Mouse (Mus musculus): ENCODE data around the gene Fzd7.

Gene Fzd7

GRCm38 (mm10) chr1:59503659-59504301, 21.6 kb downstream of the Fzd7 start:
- H3K27me3 ChIP-seq (ENCODE audit: control insufficient read depth, insufficient read depth, low read length, poor library complexity, severe bottlenecking): no peaks in the 10 kb centered on the region
- no peaks in the 10 kb centered on the region for H3K36me3 ChIP-seq (ENCODE audit: control insufficient read depth, insufficient read depth, low read length, poor library complexity, severe bottlenecking)
- DNase-seq (ENCODE audit: low read depth, low spot score): no peak

GRCm38 (mm10) chr1:59504302-59504700, 22.1 kb downstream of the Fzd7 start:
- H3K27me3 ChIP-seq (ENCODE audit: control insufficient read depth, insufficient read depth, low read length, poor library complexity, severe bottlenecking): no peaks in the 10 kb centered on the region
- no peaks in the 10 kb centered on the region for H3K36me3 ChIP-seq (ENCODE audit: control insufficient read depth, insufficient read depth, low read length, poor library complexity, severe bottlenecking)
- no peak for DNase-seq (ENCODE audit: low read depth, low spot score)

DNA sequence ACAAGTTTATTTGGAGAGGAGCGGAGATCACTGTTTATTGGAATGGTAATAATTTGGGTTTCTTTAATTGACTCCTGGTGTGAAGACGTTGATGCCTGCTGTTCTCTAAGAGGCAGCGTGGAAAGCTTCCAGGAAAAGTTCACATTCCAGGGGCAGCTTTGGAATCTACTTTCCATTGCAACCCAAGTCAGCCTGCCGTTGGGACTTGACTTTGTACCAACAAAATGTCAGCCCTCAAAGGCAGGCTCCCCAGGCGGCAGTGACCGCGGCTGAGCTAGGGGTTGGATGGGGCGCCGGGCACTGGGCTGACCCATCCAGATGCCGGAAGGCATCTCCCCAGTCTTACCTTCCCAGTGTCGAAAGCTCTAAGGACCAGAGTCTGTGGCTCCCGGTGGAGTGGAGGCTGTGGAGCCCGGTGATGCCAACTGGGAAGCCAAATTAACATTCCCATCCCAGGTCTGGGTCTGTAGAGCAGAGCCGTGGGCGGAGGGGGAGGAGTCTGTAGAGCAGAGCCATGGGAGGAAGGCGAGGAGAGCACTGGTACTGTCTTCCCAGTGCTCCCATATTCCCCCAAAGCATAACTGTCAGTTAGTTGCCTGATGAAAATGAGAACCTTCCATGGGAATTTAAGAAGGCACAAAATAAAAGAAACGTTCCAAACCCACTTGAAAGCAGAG, 26.4 kb downstream of the Fzd7 start:
- H3K36me3 ChIP-seq (ENCODE audit: control insufficient read depth, insufficient read depth, low read length, poor library complexity, severe bottlenecking): no peaks in the 10 kb centered on the region
- no peak for DNase-seq (ENCODE audit: low read depth, low spot score)
- no peaks in the 10 kb centered on the region for H3K27me3 ChIP-seq (ENCODE audit: control insufficient read depth, insufficient read depth, low read length, poor library complexity, severe bottlenecking)

- no peak for DNase-seq (ENCODE audit: low read depth, low spot score)
- Histone ChIP-seq H3K27me3 (ENCODE audit: control insufficient read depth, insufficient read depth, low read length, poor library complexity, severe bottlenecking) (no peaks in the 10 kb centered on the region; the same call in 1 of the 2 replicates), H3K36me3 (ENCODE audit: control insufficient read depth, insufficient read depth, low read length, poor library complexity, severe bottlenecking) (no peaks in the 10 kb centered on the region)
Measured at GRCm38 (mm10) chr1:59511566-59512270, 29.5 kb downstream of the Fzd7 start.

GRCm38 (mm10) chr1:59516026-59516917, 34.0 kb downstream of the Fzd7 start, which contains the start of gene Gm973:
TSS of gene Gm973 (plus strand) at chr1:59516264.
- H3K36me3 ChIP-seq (ENCODE audit: control insufficient read depth, insufficient read depth, low read length, poor library complexity, severe bottlenecking): no peaks in the 10 kb centered on the region
- no peak for DNase-seq (ENCODE audit: low read depth, low spot score)
- no peaks in the 10 kb centered on the region; the same call in 1 of the 2 replicates for H3K27me3 ChIP-seq (ENCODE audit: control insufficient read depth, insufficient read depth, low read length, poor library complexity, severe bottlenecking)

GRCm38 (mm10) chr1:59520226-59520837, 38.1 kb downstream of the Fzd7 start:
- DNase-seq (ENCODE audit: low read depth, low spot score): no peak
- no peaks in the 10 kb centered on the region for H3K36me3 ChIP-seq (ENCODE audit: control insufficient read depth, insufficient read depth, low read length, poor library complexity, severe bottlenecking)
- H3K27me3 ChIP-seq (ENCODE audit: control insufficient read depth, insufficient read depth, low read length, poor library complexity, severe bottlenecking): no peaks in the 10 kb centered on the region

- Histone ChIP-seq H3K27me3 (ENCODE audit: control insufficient read depth, insufficient read depth, low read length, poor library complexity, severe bottlenecking) (no peaks in the 10 kb centered on the region), H3K36me3 (ENCODE audit: control insufficient read depth, insufficient read depth, low read length, poor library complexity, severe bottlenecking) (no peaks in the 10 kb centered on the region)
- DNase-seq (ENCODE audit: low read depth, low spot score): no peak
Measured at GRCm38 (mm10) chr1:59522456-59522855, 40.2 kb downstream of the Fzd7 start.

- DNase-seq (ENCODE audit: low read depth, low spot score): no peak
- no peaks in the 10 kb centered on the region for H3K27me3 ChIP-seq (ENCODE audit: control insufficient read depth, insufficient read depth, low read length, poor library complexity, severe bottlenecking)
Measured at GRCm38 (mm10) chr1:59523378-59523958, 41.2 kb downstream of the Fzd7 start.

DNA sequence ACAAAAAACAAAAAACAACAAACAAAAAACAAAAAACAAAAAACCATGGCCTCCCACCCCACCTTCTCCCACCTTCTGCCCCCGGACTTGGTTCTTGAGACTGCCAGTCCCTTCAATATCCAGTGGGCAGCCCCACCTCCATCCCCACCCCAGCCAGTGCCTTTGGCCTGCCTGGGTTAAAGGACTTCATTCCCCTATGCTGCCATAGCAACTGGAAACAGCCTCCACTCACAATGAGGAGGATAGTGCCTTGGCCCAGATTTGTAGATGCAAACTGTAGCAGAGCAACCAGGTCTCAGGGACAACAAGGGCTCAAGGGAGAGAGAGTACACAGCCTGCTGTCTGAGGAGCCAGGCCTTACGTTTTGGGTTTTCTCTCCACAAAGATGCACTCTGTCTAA, 41.8 kb downstream of the Fzd7 start:
- H3K27me3 ChIP-seq (ENCODE audit: control insufficient read depth, insufficient read depth, low read length, poor library complexity, severe bottlenecking): no peaks in the 10 kb centered on the region
- DNase-seq (ENCODE audit: low read depth, low spot score): no peak
- no peaks in the 10 kb centered on the region for H3K36me3 ChIP-seq (ENCODE audit: control insufficient read depth, insufficient read depth, low read length, poor library complexity, severe bottlenecking)

More at GRCm38 (mm10) chr1:59523378-59523958, 41.2 kb downstream of the Fzd7 start:
- no peaks in the 10 kb centered on the region for H3K36me3 ChIP-seq (ENCODE audit: control insufficient read depth, insufficient read depth, low read length, poor library complexity, severe bottlenecking)

DNA sequence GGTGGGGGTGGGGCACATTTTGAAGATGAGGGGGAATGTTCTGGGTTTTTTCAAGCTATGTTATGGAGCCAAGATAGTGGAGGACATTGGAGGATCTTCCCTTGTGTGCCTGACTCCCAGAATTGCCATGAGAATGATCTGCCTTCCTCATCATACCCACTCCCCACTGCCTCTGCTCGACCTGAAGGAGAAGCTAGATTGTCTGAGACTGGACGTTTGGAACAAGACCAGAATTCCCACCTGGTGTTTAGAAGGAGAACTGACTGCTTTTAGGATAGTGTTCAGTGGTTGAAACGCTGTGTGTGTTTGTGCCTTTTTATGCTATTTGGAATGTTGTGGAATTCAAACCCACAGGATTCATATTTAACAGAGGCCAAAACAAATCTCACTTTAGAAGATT, 42.5 kb downstream of the Fzd7 start:
- no peaks in the 10 kb centered on the region for H3K27me3 ChIP-seq (ENCODE audit: control insufficient read depth, insufficient read depth, low read length, poor library complexity, severe bottlenecking)
- H3K36me3 ChIP-seq (ENCODE audit: control insufficient read depth, insufficient read depth, low read length, poor library complexity, severe bottlenecking): no peaks in the 10 kb centered on the region
- no peak for DNase-seq (ENCODE audit: low read depth, low spot score)

DNA sequence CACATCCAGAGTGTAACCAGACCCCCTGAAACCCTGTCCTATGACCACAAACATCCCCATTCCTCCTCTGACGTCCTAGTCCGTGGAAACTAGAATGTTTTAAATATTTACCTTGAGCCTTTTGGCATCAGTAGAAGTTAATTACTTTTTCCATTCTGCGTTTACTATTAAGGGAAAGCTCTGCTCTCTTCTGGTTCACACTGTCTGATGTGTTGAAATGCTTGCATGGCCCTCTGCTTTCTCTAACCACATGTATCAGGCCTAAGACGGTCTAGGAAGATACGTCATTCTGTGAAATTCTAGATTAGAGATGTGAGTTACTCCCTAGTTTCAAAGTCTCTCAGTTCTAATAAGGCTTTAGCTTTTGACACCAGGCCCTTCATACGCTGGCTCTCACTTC, 45.0 kb downstream of the Fzd7 start:
- no peaks in the 10 kb centered on the region for H3K27me3 ChIP-seq (ENCODE audit: control insufficient read depth, insufficient read depth, low read length, poor library complexity, severe bottlenecking)
- no peak for DNase-seq (ENCODE audit: low read depth, low spot score)
- no peaks in the 10 kb centered on the region for H3K36me3 ChIP-seq (ENCODE audit: control insufficient read depth, insufficient read depth, low read length, poor library complexity, severe bottlenecking)

GRCm38 (mm10) chr1:59534976-59535810, 53.0 kb downstream of the Fzd7 start:
- Histone ChIP-seq H3K27me3 (ENCODE audit: control insufficient read depth, insufficient read depth, low read length, poor library complexity, severe bottlenecking) (no peaks in the 10 kb centered on the region), H3K36me3 (ENCODE audit: control insufficient read depth, insufficient read depth, low read length, poor library complexity, severe bottlenecking) (no peaks in the 10 kb centered on the region)
- DNase-seq (ENCODE audit: low read depth, low spot score): no peak

Data from splenic B cell, adult 2 months (primary cell).